Mouse (Mus musculus): ENCODE measurements around the gene Setd3. TPM values are rescaled to one million over a fixed set of nuclear protein-coding genes. Genes with fewer than 3 reads are reported as not detected.

Setd3 gene
- polyA plus RNA-seq (2017; shearing (Covaris generic)): 47.5 TPM

GRCm38 (mm10) chr12:108179246-108179320, at the start of gene Setd3:
TSS of gene Setd3 (minus strand) at chr12:108179314.

DNA sequence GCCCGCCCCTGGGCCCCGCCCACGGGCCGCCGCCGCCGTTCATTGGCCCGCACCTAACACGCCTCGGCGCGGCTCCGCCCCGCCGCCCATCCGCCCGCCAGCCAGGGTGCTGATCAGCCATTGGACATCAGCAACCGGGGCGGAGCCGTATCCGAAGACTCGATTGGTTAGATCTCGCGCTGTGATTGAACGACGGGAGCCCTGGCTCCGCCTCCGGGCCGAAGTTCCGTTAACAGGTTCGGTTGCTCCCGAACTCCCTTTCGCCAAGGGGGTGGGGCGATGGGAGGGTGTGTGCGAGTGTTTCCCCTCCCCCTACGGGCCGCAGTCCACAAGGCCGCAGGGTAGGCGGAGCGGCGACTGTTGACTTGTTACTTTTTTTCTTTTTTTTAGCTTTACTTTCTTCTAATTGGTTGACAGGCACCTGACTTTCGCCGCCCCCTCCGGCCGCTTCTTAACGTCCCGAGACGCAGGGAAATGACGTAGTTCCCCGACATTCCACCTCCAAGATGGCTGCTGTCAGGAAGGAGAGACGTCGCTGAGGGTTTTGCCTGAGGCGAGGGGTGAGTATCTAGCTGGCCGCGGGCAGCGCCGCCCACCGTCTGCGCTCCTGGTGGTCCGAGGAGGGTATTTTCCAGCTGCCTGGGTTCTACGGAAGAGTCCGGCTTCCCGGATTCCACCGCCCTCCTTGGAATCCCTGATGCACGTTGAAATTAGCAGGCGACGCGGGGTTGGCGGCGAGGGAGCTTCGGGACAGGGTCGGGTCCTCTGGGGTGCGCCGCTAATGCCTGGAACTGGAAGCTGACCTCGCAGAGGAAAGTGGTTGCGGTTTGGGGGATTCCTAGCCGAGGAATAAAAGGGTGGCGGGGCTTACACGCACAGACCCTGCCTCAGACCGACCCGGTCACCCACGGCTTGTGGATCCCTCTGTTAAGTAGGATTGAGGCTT, 480 bp upstream of the Setd3 start, which contains the start of gene Ccnk:
TSS of gene Ccnk (plus strand) at position 259 of the 946 bp plus-strand sequence.

Other genes starting within 250 kb of the Setd3 start
- 34.3 TPM for gene Bcl11b, start 175.7 kb downstream of the Setd3 start, polyA plus RNA-seq (2017; shearing (Covaris generic))
- 3.5 TPM for gene Ccnk, start 265 bp upstream of the Setd3 start, polyA plus RNA-seq (2017; shearing (Covaris generic))
- not detected for gene Ccdc85c, start 96.1 kb upstream of the Setd3 start, polyA plus RNA-seq (2017; shearing (Covaris generic))
- gene Hhipl1, start 127.0 kb upstream of the Setd3 start, polyA plus RNA-seq (2017; shearing (Covaris generic)): not detected
- gene Cyp46a1, start 155.1 kb upstream of the Setd3 start, polyA plus RNA-seq (2017; shearing (Covaris generic)): not detected
- 0.87 TPM for gene Eml1, start 191.6 kb upstream of the Setd3 start, polyA plus RNA-seq (2017; shearing (Covaris generic))